In genomic region chr5:24034091-24034490, GRCm38 (mm10) we compare ENCODE assay signal across 26 mouse cellular contexts. TPM values are rescaled to one million over a fixed set of nuclear protein-coding genes. Genes with fewer than 3 reads are reported as not detected.
DNase-seq lines count a peak whose midpoint lies in the region; ATAC-seq and TF ChIP-seq lines count a peak whose summit lies in the region.
"Had no signal": no experiment of that assay in that cellular context is flagged by ENCODE, and none has a peak within 500 bp of the region (broad histone marks: within the 10 kb centered on the region; RNA-seq: fewer than 3 reads in every experiment).

No protein-coding gene starts in this region.

- H3K9me3 ChIP-seq in heart, embryonic 15.5 days (replicated peaks): no peaks in the 10 kb centered on the region
- no peaks in the 10 kb centered on the region for H3K9me3 ChIP-seq in heart, embryonic 10.5 days
- no peaks in the 10 kb centered on the region for H3K9me3 ChIP-seq in lung, postnatal 0 days (ENCODE audit: low read length)
- no peaks in the 10 kb centered on the region for H3K9me3 ChIP-seq in forebrain, embryonic 13.5 days (replicated peaks)
- H3K9me3 ChIP-seq: embryonic facial prominence, embryonic 12.5 days; embryonic facial prominence, embryonic 15.5 days; forebrain, embryonic 12.5 days; hindbrain, embryonic 10.5 days; hindbrain, embryonic 13.5 days had no signal

- no peaks in the 10 kb centered on the region for H3K27me3 ChIP-seq in heart, embryonic 15.5 days
- H3K27me3 ChIP-seq in heart, embryonic 10.5 days (ENCODE audit: insufficient read depth, poor library complexity, severe bottlenecking): no peaks in the 10 kb centered on the region
- no peaks in the 10 kb centered on the region for H3K27me3 ChIP-seq in lung, postnatal 0 days (replicated peaks; ENCODE audit: insufficient read depth, low read length)
- H3K27me3 ChIP-seq in forebrain, embryonic 13.5 days: no peaks in the 10 kb centered on the region
- H3K27me3 ChIP-seq: embryonic facial prominence, embryonic 12.5 days; embryonic facial prominence, embryonic 15.5 days; forebrain, embryonic 12.5 days; hindbrain, embryonic 13.5 days had no signal

- TF ChIP-seq EP300 in lung, postnatal 0 days (IDR thresholded peaks at IDR 0.05): no peak

- no peak for ATAC-seq in heart, embryonic 15.5 days (replicated peaks; ENCODE audit: insufficient number of reproducible peaks, insufficient read depth, low FRiP score, low read depth)
- no peak for ATAC-seq in lung, postnatal 0 days
- no peak for ATAC-seq in forebrain, embryonic 13.5 days
- no peak for ATAC-seq in erythroid progenitor cell, adult 5-6 weeks (replicated peaks; ENCODE audit: low FRiP score, poor library complexity, severe bottlenecking)
- ATAC-seq: activated CD4-positive, CD25-positive, alpha-beta regulatory T cell, adult 4 months; forebrain, embryonic 16.5 days; hindbrain, embryonic 16.5 days; intestine, embryonic 16.5 days had no signal

- H3K9ac ChIP-seq in heart, embryonic 15.5 days: no peak overlapping the region
- no peak overlapping the region for H3K9ac ChIP-seq in lung, postnatal 0 days (replicated peaks; ENCODE audit: low read depth)
- H3K9ac ChIP-seq in forebrain, embryonic 13.5 days: no peak overlapping the region
- H3K9ac ChIP-seq: embryonic facial prominence, embryonic 12.5 days; embryonic facial prominence, embryonic 15.5 days; forebrain, embryonic 12.5 days; hindbrain, embryonic 13.5 days had no signal

- H3K4me2 ChIP-seq in heart, embryonic 15.5 days: no peak overlapping the region
- no peak overlapping the region for H3K4me2 ChIP-seq in lung, postnatal 0 days (replicated peaks; ENCODE audit: low read depth, low read length)
- H3K4me2 ChIP-seq in forebrain, embryonic 13.5 days: no peak overlapping the region
- H3K4me2 ChIP-seq: embryonic facial prominence, embryonic 12.5 days; embryonic facial prominence, embryonic 15.5 days; forebrain, embryonic 12.5 days; heart, embryonic 11.5 days; hindbrain, embryonic 13.5 days had no signal

- peaks cover 3% of the 10 kb centered on the region; the same call in 1 of the 2 replicates for H3K4me1 ChIP-seq in heart, embryonic 15.5 days (replicated peaks)
- H3K4me1 ChIP-seq in heart, embryonic 10.5 days: peaks cover 4% of the 10 kb centered on the region; the same call in 1 of the 2 replicates
- H3K4me1 ChIP-seq in lung, postnatal 0 days (ENCODE audit: insufficient read depth, low read depth, low read length): no peaks in the 10 kb centered on the region
- peaks cover 20% of the 10 kb centered on the region for H3K4me1 ChIP-seq in brown adipose tissue, adult 24 weeks (ENCODE audit: control insufficient read depth, insufficient read depth, insufficient read length, low read length)
- H3K4me1 ChIP-seq in forebrain, embryonic 13.5 days: peaks cover 5% of the 10 kb centered on the region

- no peaks in the 10 kb centered on the region for H3K36me3 ChIP-seq in heart, embryonic 15.5 days
- no peaks in the 10 kb centered on the region for H3K36me3 ChIP-seq in heart, embryonic 10.5 days
- H3K36me3 ChIP-seq in lung, postnatal 0 days (ENCODE audit: insufficient read depth, low read length): no peaks in the 10 kb centered on the region
- H3K36me3 ChIP-seq in forebrain, embryonic 13.5 days (ENCODE audit: poor library complexity, severe bottlenecking): no peaks in the 10 kb centered on the region
- H3K36me3 ChIP-seq: embryonic facial prominence, embryonic 12.5 days; embryonic facial prominence, embryonic 15.5 days; forebrain, embryonic 12.5 days; hindbrain, embryonic 10.5 days; hindbrain, embryonic 13.5 days had no signal

- WGBS in heart, embryonic 15.5 days: 75% methylated on average over 1 of the region's 1 CpGs
- WGBS in heart, embryonic 10.5 days: 56% methylated on average over 1 of the region's 1 CpGs
- WGBS in lung, postnatal 0 days: 64% methylated on average over 1 of the region's 1 CpGs
- WGBS in forebrain, embryonic 13.5 days: 82% methylated on average over 1 of the region's 1 CpGs

- no peak for TF ChIP-seq CTCF in lung, postnatal 0 days (IDR thresholded peaks at IDR 0.05)

- no peak for DNase-seq in heart, embryonic 10.5 days (ENCODE audit: low spot score)
- peak; percentile 29 for DNase-seq in lung, postnatal 0 days (ENCODE audit: low spot score)
- DNase-seq in lung, postnatal 4 days: no peak
- DNase-seq: adrenal gland, adult 8-10 months; adrenal gland, postnatal 25 days; cerebellum, adult 11 months; cerebellum, adult 2 months; cerebellum, adult 9-11 months; cerebellum, postnatal 25 days; gastrocnemius, postnatal 25 days; kidney, adult 18-20 months had no signal

- 0 out of 2 replicates have a peak overlapping the region, but pooled peaks have one; percentile 47 for H3K27ac ChIP-seq in heart, embryonic 15.5 days
- H3K27ac ChIP-seq in heart, embryonic 10.5 days: no peak overlapping the region
- H3K27ac ChIP-seq in lung, postnatal 0 days (ENCODE audit: low read length): no peak overlapping the region
- H3K27ac ChIP-seq in brown adipose tissue, adult 24 weeks (replicated peaks; ENCODE audit: low read depth, low read length): peak overlapping the region; percentile 7
- H3K27ac ChIP-seq in forebrain, embryonic 13.5 days: no peak overlapping the region
- H3K27ac ChIP-seq: embryonic facial prominence, embryonic 12.5 days; embryonic facial prominence, embryonic 15.5 days; forebrain, embryonic 12.5 days; heart, adult 2 months; hindbrain, embryonic 10.5 days; hindbrain, embryonic 13.5 days had no signal

- H3K4me3 ChIP-seq in heart, embryonic 15.5 days: no peak overlapping the region
- no peak overlapping the region for H3K4me3 ChIP-seq in heart, embryonic 10.5 days
- H3K4me3 ChIP-seq in lung, postnatal 0 days (ENCODE audit: low read depth, low read length): no peak overlapping the region
- H3K4me3 ChIP-seq in brown adipose tissue, adult 24 weeks (ENCODE audit: insufficient read depth, low read depth, low read length): no peak overlapping the region
- no peak overlapping the region for H3K4me3 ChIP-seq in forebrain, embryonic 13.5 days
- H3K4me3 ChIP-seq: embryonic facial prominence, embryonic 12.5 days; embryonic facial prominence, embryonic 15.5 days; forebrain, embryonic 12.5 days; heart, adult 2 months; hindbrain, embryonic 10.5 days; hindbrain, embryonic 13.5 days had no signal

RNA-seq across cellular contexts. Expression of gene Fam126a, which starts 3.6 kb away (rescaled TPM):
- 33.9 and 34.5 TPM in 2 replicates for polyA plus RNA-seq in heart, embryonic 15.5 days (2015; fragmentation: Nextera tagmentation; extraction: Ambion mirVana)
- polyA plus RNA-seq in heart, embryonic 10.5 days (2016; fragmentation: Nextera tagmentation; extraction: Ambion mirVana): 27.5 and 39.7 TPM in 2 replicates
- 11.5 and 12.4 TPM in 2 replicates for polyA plus RNA-seq in lung, postnatal 0 days (2015; fragmentation: Nextera tagmentation; extraction: Ambion mirVana)
- 5.2 and 6.8 TPM in 2 replicates for polyA plus RNA-seq in brown adipose tissue, adult 24 weeks (2012; ENCODE audit: insufficient read depth, insufficient read length, missing spikeins)
- polyA plus RNA-seq in forebrain, embryonic 13.5 days (2015; fragmentation: Nextera tagmentation; extraction: Ambion mirVana): 40.9 and 44.3 TPM in 2 replicates
- 145 and 170 TPM in 2 replicates for total RNA-seq in erythroid progenitor cell, adult 5-6 weeks (2015; ENCODE audit: low replicate concordance)
- total RNA-seq in erythroid progenitor cell, adult 5-6 weeks (2017; ENCODE audit: low replicate concordance): 145 and 177 TPM in 2 replicates

Comparison
In these comparisons a context has a peak if more than half of its experiments do, and no peak if none do; other contexts are left out.
1. H3K27ac ChIP-seq: peak in heart, embryonic 15.5 days (single experiment) and brown adipose tissue, adult 24 weeks (single experiment); none in heart, embryonic 10.5 days (single experiment), lung, postnatal 0 days (single experiment) and forebrain, embryonic 13.5 days (single experiment).